Mouse (Mus musculus) layer of hippocampus, adult 9-11 months (tissue): ENCODE data around the gene Prdm11.

Experiments used
- DNase-seq: peaks from one replicate; pipeline ENCODE4 v3.0.0; 2022

The Prdm11 gene

DNA sequence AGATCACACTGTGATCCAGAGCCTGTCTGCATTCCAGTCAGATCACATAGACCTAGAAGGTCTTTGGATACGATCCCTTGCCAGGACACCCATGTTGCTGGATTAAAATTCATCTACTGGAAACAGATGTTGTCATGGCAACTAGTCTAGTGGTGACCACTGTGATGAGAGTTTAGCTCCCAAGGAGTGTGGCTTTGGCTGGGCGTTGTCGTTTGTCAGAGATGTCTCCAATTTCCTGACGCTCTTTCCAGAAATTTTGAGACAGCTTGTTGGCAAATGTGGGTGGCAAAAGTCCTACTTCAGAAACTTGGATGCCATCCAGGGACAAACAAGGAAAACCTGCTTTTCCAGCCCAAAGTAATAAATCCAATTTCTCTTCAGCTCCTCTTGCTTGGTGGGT lies 87.3 kb downstream of the Prdm11 start:
- no peak for DNase-seq

DNA sequence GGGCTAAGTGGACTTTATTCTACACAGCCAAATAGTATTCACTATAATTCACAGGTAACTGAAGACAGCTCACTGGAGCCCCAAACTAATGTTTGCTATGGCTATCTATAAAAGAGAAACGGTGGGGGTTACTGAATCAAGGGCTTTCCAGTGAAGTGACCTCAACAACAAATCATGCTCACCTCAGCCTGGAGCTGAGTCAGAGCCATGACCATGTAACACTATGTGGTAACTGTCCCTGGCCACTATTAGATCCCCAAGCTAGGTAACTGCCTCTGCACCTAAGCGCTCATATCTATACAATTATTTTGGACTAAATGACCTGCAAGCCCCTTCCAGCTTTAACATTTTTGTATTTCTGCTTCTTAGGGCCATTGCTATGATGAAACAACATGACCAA lies 89.0 kb downstream of the Prdm11 start:
- DNase-seq: no peak

- peak; percentile 62 for DNase-seq
Observed at GRCm38 (mm10) chr2:92954404-92955114, 91.4 kb downstream of the Prdm11 start.

DNA sequence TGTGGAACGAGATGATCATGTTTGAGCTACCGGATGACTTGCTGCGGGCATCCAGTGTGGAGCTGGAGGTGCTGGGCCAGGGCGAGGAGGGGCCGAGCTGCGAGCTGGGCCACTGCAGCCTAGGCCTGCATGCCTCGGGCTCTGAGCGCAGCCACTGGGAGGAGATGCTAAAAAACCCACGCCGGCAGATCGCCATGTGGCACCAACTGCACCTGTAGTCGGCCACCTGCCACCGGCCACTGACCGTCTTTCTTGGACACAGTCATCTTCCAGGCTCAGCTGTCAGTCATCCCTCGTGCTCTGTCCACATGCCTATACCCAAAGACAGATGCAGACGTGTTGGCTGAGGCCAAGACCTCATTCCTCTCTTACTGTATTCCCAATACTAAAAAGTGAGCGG lies 92.5 kb downstream of the Prdm11 start:
- DNase-seq: no peak

GRCm38 (mm10) chr2:92949518-92949917 lies 96.4 kb downstream of the Prdm11 start:
- no peak for DNase-seq

DNA sequence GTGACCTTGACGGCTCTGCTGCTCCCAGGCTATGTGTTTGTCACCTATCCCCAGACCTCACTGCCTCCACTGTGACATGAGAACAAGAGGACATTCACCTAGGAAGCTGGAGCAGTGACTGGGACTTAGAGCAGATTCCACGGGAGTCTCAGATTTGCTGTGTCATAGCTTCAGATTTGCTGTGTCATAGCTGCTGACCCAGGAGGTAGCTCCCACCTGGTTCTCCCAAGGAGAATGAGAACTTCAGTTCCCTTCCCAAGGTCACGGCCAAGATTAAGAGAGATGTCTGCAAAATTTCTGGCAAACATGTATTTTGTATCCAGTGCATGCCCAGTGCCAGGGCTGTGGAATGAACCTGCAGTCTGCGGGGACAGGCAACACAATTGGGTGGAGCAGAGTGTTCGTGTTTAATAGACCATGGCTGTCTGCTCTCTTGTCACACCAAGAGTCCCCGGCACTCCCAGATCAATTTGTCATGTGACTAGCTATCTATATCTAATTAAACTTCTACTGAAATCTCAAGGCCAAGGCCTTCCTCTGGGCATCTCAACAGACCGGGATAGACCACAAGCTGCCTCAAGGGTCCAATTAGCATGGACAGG lies 97.2 kb downstream of the Prdm11 start:
- DNase-seq: no peak

GRCm38 (mm10) chr2:92947981-92948698 lies 97.8 kb downstream of the Prdm11 start:
- DNase-seq: no peak

DNA sequence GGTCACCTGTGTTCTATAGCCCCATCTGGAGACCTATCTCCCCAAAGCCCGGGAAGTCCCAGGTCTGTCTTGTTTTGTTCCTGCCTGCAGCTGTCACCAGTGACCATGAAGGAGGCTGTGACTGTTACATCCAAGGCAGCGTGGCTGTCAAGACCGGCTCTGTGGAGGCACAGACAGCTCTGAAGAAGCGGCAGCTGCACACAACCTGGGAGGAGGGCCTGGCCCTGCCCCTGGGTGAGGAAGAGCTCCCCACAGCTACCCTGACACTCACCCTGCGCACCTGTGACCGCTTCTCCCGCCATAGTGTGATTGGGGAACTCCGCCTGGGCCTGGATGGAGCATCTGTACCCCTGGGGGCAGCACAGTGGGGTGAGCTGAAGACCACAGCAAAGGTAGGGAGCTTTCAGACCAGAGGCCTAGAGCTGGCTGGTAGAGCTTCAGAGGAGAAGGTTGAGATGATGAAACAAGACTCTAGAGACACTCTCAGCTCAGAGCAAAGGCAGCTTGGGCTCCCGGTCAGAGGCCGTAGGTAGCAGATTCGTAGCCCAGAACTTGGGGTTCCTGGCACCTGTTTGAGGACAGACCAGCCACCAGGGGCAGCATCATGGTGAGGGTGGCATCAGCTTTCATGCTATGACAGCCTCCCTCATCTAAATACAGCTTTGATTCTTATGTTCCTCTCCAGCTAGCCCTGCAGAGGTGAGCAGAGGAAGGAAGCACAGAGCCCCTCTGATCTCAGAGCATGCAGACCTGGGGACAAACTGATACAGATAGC lies 100.0 kb downstream of the Prdm11 start:
- no peak for DNase-seq

DNA sequence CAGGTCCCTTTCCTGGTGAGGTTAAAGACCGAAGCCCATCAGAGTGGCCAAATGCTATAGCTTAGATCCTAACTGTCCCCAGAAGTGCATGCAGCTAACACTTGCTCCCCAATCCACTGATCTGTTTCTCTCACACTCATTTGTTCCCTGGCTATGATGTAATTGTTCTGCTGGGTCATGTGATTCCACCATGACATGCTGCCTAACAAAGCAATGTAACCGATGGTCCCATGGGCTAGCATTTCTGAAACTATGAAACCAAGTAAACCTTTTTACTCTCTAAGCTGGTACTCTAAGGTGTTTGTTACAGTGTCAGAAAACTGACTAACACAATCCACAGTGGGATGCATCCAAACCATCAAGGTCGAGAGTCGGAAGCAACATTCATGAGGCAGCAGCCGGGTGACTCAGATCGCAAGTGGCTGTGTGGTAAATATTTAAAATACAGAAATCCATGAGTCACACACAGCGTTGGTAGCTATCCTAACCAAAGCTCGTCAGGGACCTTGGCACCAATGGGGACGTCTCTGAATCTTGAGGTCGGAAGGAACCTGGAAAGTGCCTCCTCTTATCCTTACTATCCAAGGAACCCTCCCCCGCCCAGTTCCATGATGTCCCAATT lies 100.7 kb downstream of the Prdm11 start:
- DNase-seq: no peak

GRCm38 (mm10) chr2:92944356-92944755 lies 101.6 kb downstream of the Prdm11 start:
- DNase-seq: no peak

- no peak for DNase-seq
Observed at GRCm38 (mm10) chr2:92943406-92943805, 102.6 kb downstream of the Prdm11 start.

DNA sequence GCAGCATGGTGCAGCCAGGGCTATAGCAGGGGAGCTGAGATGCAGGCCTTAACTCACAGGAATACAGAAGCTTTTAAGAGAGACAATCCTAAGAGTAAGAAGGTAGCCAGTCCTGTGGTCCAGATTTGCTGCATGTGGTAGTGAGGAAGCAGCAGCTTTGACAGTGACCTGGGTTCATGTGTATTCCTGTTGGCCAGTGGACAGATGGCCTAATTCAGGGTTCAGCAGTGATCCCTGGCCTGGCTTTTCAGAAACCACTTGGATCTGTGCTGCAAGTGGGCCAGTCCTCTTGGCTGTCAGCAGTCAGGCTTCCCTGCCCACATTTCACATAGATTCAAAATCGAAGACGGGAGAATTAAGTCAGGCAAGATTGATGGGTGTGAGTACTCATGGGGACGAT lies 104.5 kb downstream of the Prdm11 start:
- DNase-seq: no peak

- DNase-seq: no peak
Observed at GRCm38 (mm10) chr2:92940963-92941362, 105.0 kb downstream of the Prdm11 start.

GRCm38 (mm10) chr2:92938827-92939226 lies 107.1 kb downstream of the Prdm11 start:
- DNase-seq: peak; percentile 65

- DNase-seq: no peak
Observed at GRCm38 (mm10) chr2:92938063-92938462, 107.9 kb downstream of the Prdm11 start.

GRCm38 (mm10) chr2:92935483-92935882 lies 110.5 kb downstream of the Prdm11 start:
- DNase-seq: no peak

GRCm38 (mm10) chr2:92934312-92934982 lies 111.5 kb downstream of the Prdm11 start:
- DNase-seq: peak; percentile 80

GRCm38 (mm10) chr2:92933379-92933778 lies 112.6 kb downstream of the Prdm11 start:
- DNase-seq: no peak

- no peak for DNase-seq
Observed at GRCm38 (mm10) chr2:92931061-92931460, 114.9 kb downstream of the Prdm11 start.

GRCm38 (mm10) chr2:92929696-92930095 lies 116.3 kb downstream of the Prdm11 start:
- no peak for DNase-seq

GRCm38 (mm10) chr2:92924677-92925259 lies 121.2 kb downstream of the Prdm11 start:
- DNase-seq: no peak

- DNase-seq: peak; percentile 64
Observed at GRCm38 (mm10) chr2:92920709-92921108, 125.3 kb downstream of the Prdm11 start.
